Mouse (Mus musculus): Measurements from ENCODE around the gene Sox30.

DNA sequence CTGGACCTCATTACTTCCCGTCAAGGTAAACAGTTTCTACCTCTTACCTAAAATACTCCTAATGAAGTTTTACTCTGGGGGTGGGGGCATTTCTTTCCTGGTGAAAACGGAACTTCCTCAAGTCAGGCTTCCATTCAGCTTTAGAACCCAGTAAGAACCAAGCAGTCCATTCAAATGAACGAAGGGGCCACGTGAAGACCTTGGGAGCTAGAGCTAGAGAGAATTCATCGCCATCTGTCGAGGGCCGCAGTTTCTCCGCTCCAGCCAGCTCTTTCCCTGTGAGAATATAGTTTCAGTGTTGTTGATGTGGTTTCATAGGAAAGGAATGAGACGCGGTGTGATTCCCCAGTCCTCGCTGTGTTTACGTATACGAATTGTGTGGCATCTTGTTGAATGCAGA, 12.0 kb downstream of the Sox30 start:
- no peak for TF ChIP-seq MAFK (IDR thresholded peaks at IDR 0.05; ENCODE audit: insufficient read depth, low read depth, low read length)
- no peak for TF ChIP-seq CHD2 (IDR thresholded peaks at IDR 0.05; ENCODE audit: low read depth, low read length)
- no peak for TF ChIP-seq ZC3H11A (IDR thresholded peaks at IDR 0.05; ENCODE audit: borderline replicate concordance, low read depth, low read length)
- TF ChIP-seq HCFC1 (IDR thresholded peaks at IDR 0.05; ENCODE audit: borderline replicate concordance, insufficient read depth, low read length): no peak

Data from ES-E14 (cell line).